Mouse (Mus musculus) liver, postnatal 0 days (tissue): ENCODE data around the gene Frmd6.

ENCODE experiments used
- CTCF ChIP-seq: sonication (generic); IDR thresholded peaks from 2 replicates; pipeline ENCODE4 v1.5.1; 2016; ENCODE audit warnings: antibody characterized with exemption, low read depth
- EP300 ChIP-seq: IDR thresholded peaks from 2 replicates; pipeline ENCODE4 v1.6.1; 2016; ENCODE audit warnings: antibody characterized with exemption, low read depth, mild to moderate bottlenecking

DNA sequence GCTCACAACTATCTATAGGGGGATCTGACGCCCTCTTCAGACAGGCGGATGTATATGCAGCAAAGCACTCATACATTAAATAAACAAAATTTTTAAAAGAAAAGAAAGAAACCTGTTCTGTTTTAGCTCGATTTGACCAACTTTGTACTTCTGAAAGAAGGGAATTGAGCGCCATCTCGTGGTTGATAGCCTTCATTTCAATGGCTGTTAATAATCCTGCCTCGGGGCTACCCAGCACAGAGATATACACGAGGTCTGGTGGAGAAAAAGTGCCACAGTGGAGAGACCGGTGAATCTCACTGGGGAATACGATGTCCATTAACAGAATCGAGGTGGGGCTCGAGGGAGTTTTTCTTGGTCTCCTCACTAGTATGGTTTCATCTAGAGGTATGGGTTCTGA, 89.1 kb downstream of the Frmd6 start:
- peak; percentile 65 for TF ChIP-seq CTCF
- TF ChIP-seq EP300 = no peak
